Mouse (Mus musculus) heart, embryonic 10.5 days (tissue): ENCODE measurements around the gene Ypel2. TPM values are rescaled to one million over a fixed set of nuclear protein-coding genes. Genes with fewer than 3 reads are reported as not detected.
A peak's percentile ranks its signal among the peaks of the same experiment; 100 is the strongest.

Experiments used
- DNase-seq: peaks from one replicate; pipeline ENCODE4 v3.0.0-alpha.2; 2017; ENCODE audit warnings: low spot score
- H3K27ac ChIP-seq: fragments of 300-500 bp; sonication (generic); 2 replicates; pipeline ENCODE4 v1.5.1; 2016; ENCODE audit warnings: mild to moderate bottlenecking
- H3K27me3 ChIP-seq: fragments of 300-500 bp; sonication (generic); 2 replicates; pipeline ENCODE4 v1.6.1; 2016; ENCODE audit warnings: mild to moderate bottlenecking; ENCODE audit not compliant: poor library complexity, insufficient read depth, severe bottlenecking
- H3K36me3 ChIP-seq: fragments of 300-500 bp; sonication (generic); 2 replicates; pipeline ENCODE4 v1.6.1; 2016; ENCODE audit warnings: mild to moderate bottlenecking, moderate library complexity
- H3K4me1 ChIP-seq: fragments of 300-500 bp; sonication (generic); 2 replicates; pipeline ENCODE4 v1.6.1; 2016; ENCODE audit warnings: mild to moderate bottlenecking
- H3K4me3 ChIP-seq: fragments of 300-500 bp; sonication (generic); 2 replicates; pipeline ENCODE4 v1.5.1; 2016; ENCODE audit warnings: mild to moderate bottlenecking, moderate library complexity
- H3K9me3 ChIP-seq: fragments of 300-500 bp; sonication (generic); 2 replicates; pipeline ENCODE4 v1.6.1; 2016; ENCODE audit warnings: mild to moderate bottlenecking, moderate library complexity
- WGBS: fragments of 180-500 bp; shearing (Covaris S2); methylation state at CpG from one replicate; pipeline ENCODE4 v1.1.7; 2016; 5-methylcytosine and 5-hydroxymethylcytosine counted together
- polyA plus RNA-seq: library from polyadenylated mRNA; unstranded; fragments of >200 nt; fragmentation: Nextera tagmentation; extraction: Ambion mirVana; gene quantifications from 2 replicates; pipeline ENCODE4 v1.2.1, GENCODE M21; 2016

Gene Ypel2
- polyA plus RNA-seq, 1 experiment from 2014 or later: 13.0 TPM

DNA sequence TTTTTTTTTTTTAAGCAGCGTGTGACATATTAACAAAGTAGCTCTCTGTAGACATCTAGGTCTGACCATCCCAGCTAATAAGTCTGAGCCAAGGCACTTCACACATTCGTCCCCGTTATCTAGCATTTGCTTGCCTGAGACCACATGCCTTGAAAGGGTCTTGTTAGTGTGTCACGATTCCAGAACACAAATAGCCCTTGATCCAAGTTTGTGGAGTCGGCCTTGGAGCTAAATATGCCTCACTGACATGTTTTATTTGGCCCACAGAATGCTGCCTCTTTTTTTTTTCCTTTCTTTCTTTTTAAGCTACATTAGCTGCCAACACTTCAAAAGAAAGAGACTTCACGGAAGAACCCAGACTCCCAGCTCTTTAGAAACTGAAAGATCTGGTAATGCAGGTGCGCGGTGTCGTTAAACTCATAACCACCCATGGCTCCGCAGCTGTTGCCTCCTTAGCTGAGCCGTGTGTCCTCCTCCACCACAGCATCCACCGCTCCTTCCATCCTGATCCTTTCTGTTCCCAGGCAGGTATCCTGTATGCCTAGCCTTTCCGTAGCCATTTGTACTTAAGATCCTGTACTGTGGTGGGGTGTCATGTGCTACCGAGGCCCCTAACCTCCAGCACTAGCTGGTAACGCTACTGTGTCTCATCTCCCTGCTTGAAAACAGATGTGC, 100.4 kb downstream of the Ypel2 start:
- H3K27ac ChIP-seq: peak overlapping the region; percentile 91
- WGBS: 78% methylated on average over 15 of the region's 15 CpGs
- no peaks in the 10 kb centered on the region for H3K27me3 ChIP-seq
- no peaks in the 10 kb centered on the region for H3K9me3 ChIP-seq
- H3K4me1 ChIP-seq: peaks cover 44% of the 10 kb centered on the region
- no peaks in the 10 kb centered on the region for H3K36me3 ChIP-seq
- DNase-seq: no peak
- H3K4me3 ChIP-seq: no peak overlapping the region

Other genes with a start within 250 kb of the Ypel2 start
- gene Cltc, start 236.1 kb downstream of the Ypel2 start, polyA plus RNA-seq: 143 and 206 TPM in 2 replicates
- 14.4 and 19.7 TPM in 2 replicates for gene Dhx40, start 186.0 kb downstream of the Ypel2 start, polyA plus RNA-seq
- 20.0 and 22.8 TPM in 2 replicates for gene Gdpd1, start 80.4 kb upstream of the Ypel2 start, polyA plus RNA-seq
- 19.1 and 22.7 TPM in 2 replicates for gene Smg8, start 93.1 kb upstream of the Ypel2 start, polyA plus RNA-seq
- gene Prr11, start 115.0 kb upstream of the Ypel2 start, polyA plus RNA-seq: 10.4 and 11.4 TPM in 2 replicates
- 68.3 and 75.2 TPM in 2 replicates for gene Ska2, start 115.5 kb upstream of the Ypel2 start, polyA plus RNA-seq
- 28.7 and 33.3 TPM in 2 replicates for gene Trim37, start 133.4 kb upstream of the Ypel2 start, polyA plus RNA-seq